Mouse (Mus musculus) cerebellum, adult 2 months (tissue): ENCODE data around the gene Orc1.

Experiments
- CTCF ChIP-seq: fragments of 200-500 bp; IDR thresholded peaks from 2 replicates; pipeline ENCODE4 v1.5.1; 2011; ENCODE audit warnings: low read depth, mild to moderate bottlenecking, control low read depth, low read length, moderate library complexity, borderline replicate concordance; ENCODE audit not compliant: insufficient read depth
- POLR2A ChIP-seq: fragments of 200-500 bp; IDR thresholded peaks from 2 replicates; pipeline ENCODE4 v1.6.1; 2011; ENCODE audit warnings: low read length, control low read depth, borderline replicate concordance; ENCODE audit not compliant: insufficient read depth

- TF ChIP-seq CTCF = peak; percentile 21; the same call in 1 of the 2 replicates
- no peak for TF ChIP-seq POLR2A
These were observed 85.2 kb downstream of the Orc1 start for GRCm38 (mm10) chr4:108664407-108664806.
